Mouse (Mus musculus): ENCODE measurements around the gene Rslcan18.
A peak's percentile ranks its signal among the peaks of the same experiment; 100 is the strongest.
"Not testable (repeated sequence)": the region's sequence is repeated elsewhere in the genome, so short reads cannot be mapped to it uniquely, and the experiment has no call there.

Rslcan18 gene

GRCm38 (mm10) chr13:67116163-67116562, at the start of gene Rslcan18:
TSS of gene Rslcan18 (minus strand) at chr13:67116263.
- DNase-seq (ENCODE audit: low spot score in 2 of 2) = not testable (repeated sequence)

GRCm38 (mm10) chr13:67128038-67128721, 12.1 kb upstream of the Rslcan18 start:
- DNase-seq (ENCODE audit: low spot score in 2 of 2) = peak; percentile 83 to 94

GRCm38 (mm10) chr13:67127507-67127906, 11.4 kb upstream of the Rslcan18 start:
- DNase-seq (ENCODE audit: low spot score in 2 of 2) = not testable (repeated sequence)

- no peak for DNase-seq (ENCODE audit: low spot score in 2 of 2)
Measured at GRCm38 (mm10) chr13:67124460-67124859, 8.4 kb upstream of the Rslcan18 start.

- not testable (repeated sequence) for DNase-seq (ENCODE audit: low spot score in 2 of 2)
Measured at GRCm38 (mm10) chr13:67121360-67121759, 5.3 kb upstream of the Rslcan18 start, which contains the start of gene Zfp759. TSS of gene Zfp759 (plus strand) at chr13:67121660.

- DNase-seq (ENCODE audit: low spot score in 2 of 2) = no peak
Measured at GRCm38 (mm10) chr13:67113287-67113686, 2.8 kb downstream of the Rslcan18 start.

GRCm38 (mm10) chr13:67112096-67112495, 4.0 kb downstream of the Rslcan18 start:
- DNase-seq (ENCODE audit: low spot score in 2 of 2) = peak in 1 of 2 experiments; percentile 19

- no peak for DNase-seq (ENCODE audit: low spot score in 2 of 2)
Measured at GRCm38 (mm10) chr13:67108821-67109206, 7.2 kb downstream of the Rslcan18 start.

- DNase-seq (ENCODE audit: low spot score in 2 of 2) = peak; percentile 89 to 98
Measured at GRCm38 (mm10) chr13:67108194-67108820, 7.8 kb downstream of the Rslcan18 start, which contains the start of gene Gm28557. TSS of gene Gm28557 (minus strand) at chr13:67108604.

- no peak for DNase-seq (ENCODE audit: low spot score in 2 of 2)
Measured at GRCm38 (mm10) chr13:67107681-67108080, 8.4 kb downstream of the Rslcan18 start.

GRCm38 (mm10) chr13:67097876-67098275, 18.2 kb downstream of the Rslcan18 start, which contains the start of gene Zfp708:
TSS of gene Zfp708 (minus strand) at chr13:67097976.
- DNase-seq (ENCODE audit: low spot score in 2 of 2) = no peak

GRCm38 (mm10) chr13:67090154-67090553, 25.9 kb downstream of the Rslcan18 start:
- no peak for DNase-seq (ENCODE audit: low spot score in 2 of 2)

- DNase-seq (ENCODE audit: low spot score in 2 of 2) = no peak
Measured at GRCm38 (mm10) chr13:67081946-67082345, 34.1 kb downstream of the Rslcan18 start.

GRCm38 (mm10) chr13:67081142-67081713, 34.8 kb downstream of the Rslcan18 start:
- DNase-seq (ENCODE audit: low spot score in 2 of 2) = peak; percentile 44 to 67

GRCm38 (mm10) chr13:67077244-67077643, 38.8 kb downstream of the Rslcan18 start:
- no peak for DNase-seq (ENCODE audit: low spot score in 2 of 2)

- DNase-seq (ENCODE audit: low spot score in 2 of 2) = no peak
Measured at GRCm38 (mm10) chr13:67072786-67073185, 43.3 kb downstream of the Rslcan18 start.

- DNase-seq (ENCODE audit: low spot score in 2 of 2) = no peak
Measured at GRCm38 (mm10) chr13:67065386-67065785, 50.7 kb downstream of the Rslcan18 start.

GRCm38 (mm10) chr13:67062427-67062826, 53.6 kb downstream of the Rslcan18 start:
- DNase-seq (ENCODE audit: low spot score in 2 of 2) = no peak

- peak; percentile 85 to 96 for DNase-seq (ENCODE audit: low spot score in 2 of 2)
Measured at GRCm38 (mm10) chr13:67060786-67061358, 55.2 kb downstream of the Rslcan18 start, which contains the start of gene Zfp712. TSS of gene Zfp712 (minus strand) at chr13:67061170.

GRCm38 (mm10) chr13:67060161-67060785, 55.8 kb downstream of the Rslcan18 start:
- DNase-seq (ENCODE audit: low spot score in 2 of 2) = no peak
